Mouse (Mus musculus) heart, embryonic 15.5 days (tissue): Measurements from ENCODE around the gene Lemd2. TPM values are rescaled to one million over a fixed set of nuclear protein-coding genes. Genes with fewer than 3 reads are reported as not detected.
"Not testable (repeated sequence)": the region's sequence is repeated elsewhere in the genome, so short reads cannot be mapped to it uniquely, and the experiment has no call there.

Experiments
- ATAC-seq: fragments of 200-750 bp; cut with Nextera tagmentation; replicated peaks from 2 replicates; pipeline ENCODE4 v1.8.0; 2017; ENCODE audit warnings: low read depth, moderate TSS enrichment; ENCODE audit not compliant: insufficient number of reproducible peaks, insufficient read depth, low FRiP score
- H3K27ac ChIP-seq: fragments of 300-500 bp; sonication (generic); 2 replicates; pipeline ENCODE4 v1.5.1; 2015; ENCODE audit warnings: mild to moderate bottlenecking, inconsistent platforms
- H3K27me3 ChIP-seq: fragments of 300-500 bp; sonication (generic); 2 replicates; pipeline ENCODE4 v1.6.1; 2015; ENCODE audit warnings: inconsistent platforms
- H3K36me3 ChIP-seq: fragments of 300-500 bp; sonication (generic); 2 replicates; pipeline ENCODE4 v1.6.1; 2015; ENCODE audit warnings: mild to moderate bottlenecking, inconsistent platforms
- H3K4me1 ChIP-seq: fragments of 300-500 bp; sonication (generic); replicated peaks from 2 replicates; pipeline ENCODE4 v1.6.1; 2015; ENCODE audit warnings: inconsistent platforms
- H3K4me2 ChIP-seq: fragments of 300-500 bp; sonication (generic); 2 replicates; pipeline ENCODE4 v1.6.1; 2015; ENCODE audit warnings: inconsistent platforms, mild to moderate bottlenecking, moderate library complexity
- H3K4me3 ChIP-seq: fragments of 300-500 bp; sonication (generic); 2 replicates; pipeline ENCODE4 v1.5.1; 2015; ENCODE audit warnings: mild to moderate bottlenecking, inconsistent platforms
- H3K9ac ChIP-seq: fragments of 300-500 bp; sonication (generic); 2 replicates; pipeline ENCODE4 v1.6.1; 2015; ENCODE audit warnings: mild to moderate bottlenecking, inconsistent platforms
- H3K9me3 ChIP-seq: fragments of 300-500 bp; sonication (generic); replicated peaks from 2 replicates; pipeline ENCODE4 v1.6.1; 2016; ENCODE audit warnings: inconsistent platforms
- WGBS: fragments of 180-500 bp; shearing (Covaris S2); methylation state at CpG from one replicate; pipeline ENCODE4 v1.1.7; 2015; ENCODE audit warnings: mixed read lengths; 5-methylcytosine and 5-hydroxymethylcytosine counted together
- polyA plus RNA-seq: library from polyadenylated mRNA; unstranded; fragments of >200 nt; fragmentation: Nextera tagmentation; extraction: Ambion mirVana; gene quantifications from 2 replicates; pipeline ENCODE4 v1.2.1, GENCODE M21; 2015

Gene Lemd2
- polyA plus RNA-seq, 1 experiment from 2014 or later, result 7.2 TPM

DNA sequence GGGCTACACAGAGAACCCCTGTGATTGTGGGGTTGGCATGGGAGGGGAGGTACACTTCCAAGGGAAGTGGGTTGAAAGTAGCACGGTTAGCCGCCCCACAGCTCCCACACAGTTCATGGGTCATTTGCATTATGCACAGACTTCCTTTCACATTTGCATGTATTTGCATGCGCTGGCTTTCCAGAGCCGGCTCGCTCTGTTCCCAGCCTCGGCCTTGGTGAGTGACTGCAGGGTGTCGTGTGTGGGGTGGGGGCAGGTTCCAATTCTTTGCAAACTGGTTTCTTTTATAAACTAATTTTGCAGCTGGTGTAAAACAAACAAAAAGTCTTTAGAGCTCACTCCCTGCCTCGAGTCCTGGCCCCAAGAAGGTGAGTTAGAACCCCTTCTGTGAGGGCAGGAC lies 34.4 kb upstream of the Lemd2 start:
- Histone ChIP-seq H3K27ac (no peak overlapping the region), H3K27me3 (peaks cover 28% of the 10 kb centered on the region), H3K9me3 (no peaks in the 10 kb centered on the region), H3K4me3 (no peak overlapping the region), H3K4me2 (no peak overlapping the region), H3K9ac (no peak overlapping the region), H3K36me3 (no peaks in the 10 kb centered on the region), H3K4me1 (peaks cover 33% of the 10 kb centered on the region)
- WGBS, result 63% methylated on average over 8 of the region's 8 CpGs
- no peak for ATAC-seq

- Histone ChIP-seq H3K4me2 (no peak overlapping the region), H3K27me3 (peaks cover 28% of the 10 kb centered on the region), H3K27ac (no peak overlapping the region), H3K9ac (no peak overlapping the region), H3K4me1 (peaks cover 29% of the 10 kb centered on the region), H3K4me3 (no peak overlapping the region), H3K36me3 (no peaks in the 10 kb centered on the region), H3K9me3 (no peaks in the 10 kb centered on the region)
- no peak for ATAC-seq
- WGBS, result 79% methylated on average over 8 of the region's 8 CpGs
Measured at GRCm38 (mm10) chr17:27237731-27238130, 33.5 kb upstream of the Lemd2 start.

GRCm38 (mm10) chr17:27233298-27233697 lies 29.0 kb upstream of the Lemd2 start:
- ATAC-seq, result no peak
- Histone ChIP-seq H3K4me3 (no peak overlapping the region), H3K27ac (no peak overlapping the region), H3K9ac (no peak overlapping the region), H3K27me3 (peaks cover 50% of the 10 kb centered on the region), H3K9me3 (no peaks in the 10 kb centered on the region), H3K4me1 (no peaks in the 10 kb centered on the region), H3K36me3 (no peaks in the 10 kb centered on the region), H3K4me2 (no peak overlapping the region)
- 67% methylated on average over 7 of the region's 7 CpGs for WGBS

- Histone ChIP-seq H3K36me3 (no peaks in the 10 kb centered on the region), H3K27ac (no peak overlapping the region), H3K4me3 (no peak overlapping the region), H3K27me3 (peaks cover 50% of the 10 kb centered on the region), H3K4me1 (no peaks in the 10 kb centered on the region), H3K9me3 (no peaks in the 10 kb centered on the region), H3K4me2 (no peak overlapping the region), H3K9ac (no peak overlapping the region)
- WGBS, result 75% methylated on average over 3 of the region's 3 CpGs
- ATAC-seq, result no peak
Measured at GRCm38 (mm10) chr17:27232176-27232575, 27.9 kb upstream of the Lemd2 start.

- H3K36me3 ChIP-seq, H3K4me3 ChIP-seq, H3K9me3 ChIP-seq, H3K4me2 ChIP-seq, H3K9ac ChIP-seq, H3K4me1 ChIP-seq, H3K27ac ChIP-seq, ATAC-seq: not testable (repeated sequence)
- 88% methylated on average over 4 of the region's 4 CpGs for WGBS
- peaks cover 51% of the 10 kb centered on the region for H3K27me3 ChIP-seq
Measured at GRCm38 (mm10) chr17:27231586-27231985, 27.3 kb upstream of the Lemd2 start.

DNA sequence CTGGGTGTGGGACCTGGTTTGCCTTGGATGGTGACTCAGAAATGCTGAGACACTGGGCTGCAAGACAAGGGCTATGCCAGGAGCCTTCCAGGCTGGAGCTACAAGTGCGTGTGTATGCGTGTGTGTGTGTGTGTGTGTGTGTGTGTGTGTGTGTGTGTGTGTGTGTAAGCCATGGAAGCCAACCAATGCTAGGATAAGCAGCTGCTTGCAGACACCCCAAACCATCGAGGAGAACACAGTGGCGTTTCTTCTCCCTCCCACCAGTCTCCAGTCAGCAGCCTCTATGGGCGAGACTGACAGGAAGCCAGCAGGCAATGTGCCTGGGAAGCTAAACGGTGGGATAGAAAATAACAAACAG lies 26.9 kb upstream of the Lemd2 start:
- Histone ChIP-seq H3K4me3 (no peak overlapping the region), H3K36me3 (no peaks in the 10 kb centered on the region), H3K4me1 (no peaks in the 10 kb centered on the region), H3K4me2 (no peak overlapping the region), H3K9me3 (no peaks in the 10 kb centered on the region), H3K27me3 (peaks cover 51% of the 10 kb centered on the region), H3K9ac (no peak overlapping the region), H3K27ac (no peak overlapping the region)
- no peak for ATAC-seq
- WGBS, result 59% methylated on average over 6 of the region's 6 CpGs

GRCm38 (mm10) chr17:27230455-27231145 lies 26.3 kb upstream of the Lemd2 start:
- Histone ChIP-seq H3K9me3 (no peaks in the 10 kb centered on the region), H3K27ac (no peak overlapping the region), H3K27me3 (peaks cover 45% of the 10 kb centered on the region), H3K4me1 (no peaks in the 10 kb centered on the region), H3K4me2 (no peak overlapping the region), H3K4me3 (no peak overlapping the region), H3K9ac (no peak overlapping the region), H3K36me3 (no peaks in the 10 kb centered on the region)
- ATAC-seq, result no peak
- 50% methylated on average over 8 of the region's 8 CpGs for WGBS

- Histone ChIP-seq H3K4me3 (no peak overlapping the region), H3K4me1 (no peaks in the 10 kb centered on the region), H3K36me3 (no peaks in the 10 kb centered on the region), H3K4me2 (no peak overlapping the region), H3K27ac (no peak overlapping the region), H3K27me3 (peaks cover 50% of the 10 kb centered on the region), H3K9ac (no peak overlapping the region), H3K9me3 (no peaks in the 10 kb centered on the region)
- ATAC-seq, result no peak
- WGBS, result 29% methylated on average over 14 of the region's 14 CpGs
Measured at GRCm38 (mm10) chr17:27229710-27230454, 25.6 kb upstream of the Lemd2 start.

DNA sequence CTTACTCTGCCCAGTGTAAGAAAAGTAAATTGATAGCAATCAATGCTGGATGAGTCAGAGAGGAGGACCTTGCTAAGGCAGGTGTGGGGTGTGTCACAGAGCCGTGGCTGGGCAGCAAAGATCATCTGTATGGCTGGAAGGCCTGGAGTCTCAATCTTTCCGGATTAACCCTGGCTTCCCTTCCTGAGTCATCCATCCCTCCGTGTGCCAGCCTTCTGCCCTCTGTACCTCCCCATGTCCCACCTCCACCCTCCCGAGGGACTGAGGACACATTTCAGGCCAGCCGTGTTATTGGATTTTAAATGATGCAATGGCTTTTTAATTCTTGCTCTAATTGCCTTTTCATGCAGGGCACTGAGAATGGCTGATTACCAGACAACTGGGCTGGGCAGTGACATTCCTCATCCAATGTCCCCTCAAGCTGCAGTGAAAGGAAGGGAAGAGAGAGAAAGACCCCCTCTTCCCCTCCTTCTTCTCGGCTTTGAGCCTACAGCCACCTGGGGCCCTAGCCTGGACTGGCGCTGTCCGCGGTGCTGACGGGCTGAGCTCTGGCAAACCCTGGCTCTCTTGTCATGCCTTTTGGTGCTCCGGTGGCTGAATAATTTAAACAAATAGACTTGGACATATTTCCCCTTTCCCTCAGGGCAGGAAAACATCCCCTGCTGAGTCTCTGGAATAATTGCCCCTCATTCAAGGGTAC lies 24.1 kb upstream of the Lemd2 start:
- no peaks in the 10 kb centered on the region for H3K4me1 ChIP-seq
- H3K4me2 ChIP-seq, result no peak overlapping the region
- H3K9me3 ChIP-seq, result no peaks in the 10 kb centered on the region
- no peak overlapping the region for H3K9ac ChIP-seq
- H3K27me3 ChIP-seq, result peaks cover 50% of the 10 kb centered on the region
- no peak overlapping the region for H3K4me3 ChIP-seq
- no peak overlapping the region for H3K27ac ChIP-seq
- no peak for ATAC-seq
- WGBS, result 22% methylated on average over 11 of the region's 11 CpGs
- no peaks in the 10 kb centered on the region for H3K36me3 ChIP-seq

DNA sequence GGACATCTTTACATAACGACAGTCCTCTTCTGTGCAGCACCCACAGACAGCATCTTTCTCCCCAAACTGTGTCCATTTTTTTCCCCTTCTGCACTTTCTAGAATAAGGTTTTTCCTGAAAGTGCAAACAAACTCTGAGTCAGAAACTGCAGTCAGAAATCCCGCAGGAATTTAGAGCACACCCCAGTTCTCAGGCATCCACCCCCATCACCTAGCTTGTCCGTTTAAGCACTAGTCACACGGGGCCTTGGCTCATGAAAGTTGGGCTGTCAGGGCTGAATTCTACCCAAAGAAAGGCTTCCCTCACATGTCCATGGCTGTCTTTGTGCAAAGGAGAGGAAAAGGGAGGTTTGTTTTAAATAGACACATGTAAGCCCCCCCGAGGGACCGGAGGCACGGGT lies 23.0 kb upstream of the Lemd2 start:
- Histone ChIP-seq H3K27me3 (peaks cover 50% of the 10 kb centered on the region), H3K9ac (no peak overlapping the region), H3K4me2 (no peak overlapping the region), H3K9me3 (no peaks in the 10 kb centered on the region), H3K36me3 (no peaks in the 10 kb centered on the region), H3K4me1 (no peaks in the 10 kb centered on the region), H3K27ac (no peak overlapping the region), H3K4me3 (no peak overlapping the region)
- ATAC-seq, result no peak
- WGBS, result 41% methylated on average over 7 of the region's 7 CpGs

DNA sequence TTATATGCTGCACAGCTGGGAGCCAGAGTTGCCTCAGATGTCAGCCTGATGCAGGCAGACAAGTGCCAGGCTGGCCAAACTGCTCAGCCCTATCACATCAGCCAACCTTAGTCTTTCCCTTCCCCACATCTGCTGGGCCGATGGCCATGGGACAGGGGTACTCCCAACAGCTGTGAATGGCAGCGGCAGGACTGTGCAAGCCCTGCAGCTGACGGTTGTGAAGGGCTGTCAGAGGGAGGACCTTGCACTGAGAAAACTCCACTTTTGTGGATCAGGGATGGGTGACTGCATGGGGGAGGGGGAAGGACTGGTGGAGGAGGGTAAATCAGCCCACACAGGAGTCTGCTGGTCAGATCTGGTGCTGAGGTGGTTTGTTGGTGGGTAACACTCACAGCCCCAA lies 22.4 kb upstream of the Lemd2 start:
- H3K9me3 ChIP-seq, result no peaks in the 10 kb centered on the region
- H3K36me3 ChIP-seq, result no peaks in the 10 kb centered on the region
- no peak overlapping the region for H3K4me3 ChIP-seq
- WGBS, result 28% methylated on average over 3 of the region's 3 CpGs
- no peak overlapping the region for H3K4me2 ChIP-seq
- H3K4me1 ChIP-seq, result no peaks in the 10 kb centered on the region
- no peak overlapping the region for H3K27ac ChIP-seq
- no peak for ATAC-seq
- H3K27me3 ChIP-seq, result peaks cover 50% of the 10 kb centered on the region
- H3K9ac ChIP-seq, result no peak overlapping the region
